ENCODE assay signal across 12 mouse cellular contexts in genomic region chr10:29635828-29636227, GRCm38 (mm10).
DNase-seq lines count a peak whose midpoint lies in the region; ATAC-seq and TF ChIP-seq lines count a peak whose summit lies in the region.
"Had no signal": no experiment of that assay in that cellular context is flagged by ENCODE, and none has a peak within 500 bp of the region (broad histone marks: within the 10 kb centered on the region; RNA-seq: fewer than 3 reads in every experiment).

No protein-coding gene starts in this region.

- no peak overlapping the region for H3K9ac ChIP-seq in lung, embryonic 14.5 days
- no peak overlapping the region for H3K9ac ChIP-seq in forebrain, postnatal 0 days
- H3K9ac ChIP-seq in liver, embryonic 11.5 days (ENCODE audit: low read depth, low read length) = no peak overlapping the region
- H3K9ac ChIP-seq: stomach, embryonic 15.5 days had no signal

- TF ChIP-seq CTCF in lung, embryonic 14.5 days (IDR thresholded peaks at IDR 0.05; ENCODE audit: low read depth) = no peak
- TF ChIP-seq CTCF in forebrain, postnatal 0 days (IDR thresholded peaks at IDR 0.05; ENCODE audit: low read depth) = no peak

- peak; percentile 49; the same call in 1 of the 2 replicates for ATAC-seq in lung, embryonic 14.5 days (ENCODE audit: insufficient read depth)
- peak; percentile 74 for ATAC-seq in cerebellum, adult (ENCODE audit: insufficient number of reproducible peaks, low FRiP score, low TSS enrichment)
- no peak for ATAC-seq in forebrain, postnatal 0 days
- no peak for ATAC-seq in frontal cortex, adult (ENCODE audit: low TSS enrichment)
- no peak for ATAC-seq in liver, embryonic 11.5 days (replicated peaks; ENCODE audit: low FRiP score)

- H3K4me3 ChIP-seq in lung, embryonic 14.5 days (ENCODE audit: low read depth, low read length) = no peak overlapping the region
- H3K4me3 ChIP-seq in forebrain, postnatal 0 days (ENCODE audit: low read depth, low read length) = no peak overlapping the region
- no peak overlapping the region for H3K4me3 ChIP-seq in liver, embryonic 11.5 days (ENCODE audit: low read depth, low read length)
- H3K4me3 ChIP-seq: layer of hippocampus, adult 2 months; myocyte; stomach, embryonic 15.5 days had no signal

- no peaks in the 10 kb centered on the region for H3K9me3 ChIP-seq in lung, embryonic 14.5 days (ENCODE audit: low read depth, low read length)
- no peaks in the 10 kb centered on the region for H3K9me3 ChIP-seq in forebrain, postnatal 0 days (ENCODE audit: low read length)
- no peaks in the 10 kb centered on the region for H3K9me3 ChIP-seq in liver, embryonic 11.5 days (ENCODE audit: control insufficient read depth, low read length)
- H3K9me3 ChIP-seq: stomach, embryonic 15.5 days had no signal

- no peak overlapping the region for H3K4me2 ChIP-seq in lung, embryonic 14.5 days
- no peak overlapping the region for H3K4me2 ChIP-seq in forebrain, postnatal 0 days (ENCODE audit: low read depth)
- no peak overlapping the region for H3K4me2 ChIP-seq in liver, embryonic 11.5 days
- H3K4me2 ChIP-seq: stomach, embryonic 15.5 days had no signal

- no peaks in the 10 kb centered on the region for H3K27me3 ChIP-seq in lung, embryonic 14.5 days (ENCODE audit: insufficient read depth, low read length)
- no peaks in the 10 kb centered on the region for H3K27me3 ChIP-seq in forebrain, postnatal 0 days (ENCODE audit: insufficient read depth, low read length)
- no peaks in the 10 kb centered on the region for H3K27me3 ChIP-seq in liver, embryonic 11.5 days (replicated peaks; ENCODE audit: control insufficient read depth, insufficient read depth, low read length)
- H3K27me3 ChIP-seq: stomach, embryonic 15.5 days had no signal

- no peak overlapping the region for H3K27ac ChIP-seq in lung, embryonic 14.5 days (ENCODE audit: low read depth)
- no peak overlapping the region for H3K27ac ChIP-seq in forebrain, postnatal 0 days (ENCODE audit: low read depth, low read length)
- H3K27ac ChIP-seq in liver, embryonic 11.5 days (ENCODE audit: low read depth, low read length) = no peak overlapping the region
- H3K27ac ChIP-seq: layer of hippocampus, adult 2 months; stomach, embryonic 15.5 days had no signal

- peak; percentile 58 for DNase-seq in lung, embryonic 14.5 days
- DNase-seq in lung, postnatal 4 days = no peak
- DNase-seq in cerebellum, adult 9-10 months = peak; percentile 30
- peak; percentile 16 for DNase-seq in forebrain, postnatal 0 days
- DNase-seq in liver, embryonic 11.5 days (ENCODE audit: low spot score) = no peak
- DNase-seq: liver; lung, postnatal 14 days had no signal

- no peaks in the 10 kb centered on the region for H3K4me1 ChIP-seq in lung, embryonic 14.5 days (ENCODE audit: insufficient read depth)
- no peaks in the 10 kb centered on the region for H3K4me1 ChIP-seq in forebrain, postnatal 0 days (ENCODE audit: insufficient read depth)
- no peaks in the 10 kb centered on the region for H3K4me1 ChIP-seq in liver, embryonic 11.5 days (replicated peaks; ENCODE audit: control insufficient read depth, insufficient read depth, low read length)
- H3K4me1 ChIP-seq: stomach, embryonic 15.5 days had no signal

- no peaks in the 10 kb centered on the region for H3K36me3 ChIP-seq in lung, embryonic 14.5 days (ENCODE audit: insufficient read depth)
- no peaks in the 10 kb centered on the region for H3K36me3 ChIP-seq in forebrain, postnatal 0 days (ENCODE audit: insufficient read depth)
- H3K36me3 ChIP-seq in liver, embryonic 11.5 days (ENCODE audit: control insufficient read depth, insufficient read depth, low read length) = no peaks in the 10 kb centered on the region
- H3K36me3 ChIP-seq: stomach, embryonic 15.5 days had no signal

- 20% methylated on average over 5 of the region's 5 CpGs for WGBS in lung, embryonic 14.5 days
- 24% methylated on average over 5 of the region's 5 CpGs for WGBS in forebrain, postnatal 0 days
- 69% methylated on average over 5 of the region's 5 CpGs for WGBS in liver, embryonic 11.5 days

Comparison
In these comparisons a context has a peak if more than half of its experiments do, and no peak if none do; other contexts are left out.
1. DNase-seq: peak in lung, embryonic 14.5 days (single experiment), cerebellum, adult 9-10 months (single experiment) and forebrain, postnatal 0 days (single experiment); none in lung, postnatal 4 days (0 of 2) and liver, embryonic 11.5 days (single experiment).
2. ATAC-seq: peak in lung, embryonic 14.5 days (single experiment) and cerebellum, adult (single experiment); none in forebrain, postnatal 0 days (single experiment), frontal cortex, adult (single experiment) and liver, embryonic 11.5 days (single experiment).